Comparison of ENCODE assay signal across 26 mouse cellular contexts in genomic region chr3:158824643-158825042, GRCm38 (mm10).
DNase-seq lines count a peak whose midpoint lies in the region; ATAC-seq lines count a peak whose summit lies in the region.
"Had no signal": no experiment of that assay in that cellular context is flagged by ENCODE, and none has a peak within 500 bp of the region (broad histone marks: within the 10 kb centered on the region; RNA-seq: fewer than 3 reads in every experiment).

No protein-coding gene starts in this region.

- H3K4me3 ChIP-seq in forebrain, embryonic 11.5 days (ENCODE audit: low read depth, low read length): no peak overlapping the region
- no peak overlapping the region for H3K4me3 ChIP-seq in forebrain, embryonic 12.5 days (replicated peaks)
- H3K4me3 ChIP-seq in forebrain, embryonic 15.5 days: no peak overlapping the region
- H3K4me3 ChIP-seq in hindbrain, embryonic 13.5 days: no peak overlapping the region
- H3K4me3 ChIP-seq: embryonic facial prominence, embryonic 10.5 days; embryonic facial prominence, embryonic 13.5 days; erythroblast, embryonic 14.5 days; heart, adult 2 months; heart, embryonic 10.5 days; heart, embryonic 13.5 days; hindbrain, embryonic 15.5 days had no signal

- ATAC-seq in forebrain, embryonic 11.5 days (replicated peaks; ENCODE audit: low FRiP score): 0 out of 2 replicates have a peak, but pooled peaks have one; percentile 47
- ATAC-seq in forebrain, embryonic 12.5 days (ENCODE audit: low FRiP score): no peak
- peak; percentile 67; the same call in 1 of the 2 replicates for ATAC-seq in forebrain, embryonic 15.5 days (replicated peaks)
- ATAC-seq in hindbrain, embryonic 13.5 days (ENCODE audit: low FRiP score): no peak
- ATAC-seq: activated CD4-positive, CD25-positive, alpha-beta regulatory T cell, adult 4 months; intestine, postnatal 0 days had no signal

- H3K4me1 ChIP-seq in forebrain, embryonic 11.5 days (replicated peaks; ENCODE audit: control insufficient read depth, insufficient read depth, low read length): no peaks in the 10 kb centered on the region
- H3K4me1 ChIP-seq in forebrain, embryonic 12.5 days: no peaks in the 10 kb centered on the region
- peaks cover 3% of the 10 kb centered on the region for H3K4me1 ChIP-seq in forebrain, embryonic 15.5 days
- no peaks in the 10 kb centered on the region for H3K4me1 ChIP-seq in hindbrain, embryonic 13.5 days (replicated peaks)
- H3K4me1 ChIP-seq: embryonic facial prominence, embryonic 10.5 days; embryonic facial prominence, embryonic 13.5 days; heart, embryonic 10.5 days; heart, embryonic 13.5 days; hindbrain, embryonic 15.5 days had no signal

- no peak for DNase-seq in forebrain, embryonic 11.5 days (ENCODE audit: low spot score)
- peak; percentile 71 for DNase-seq in brain, adult 2 months (ENCODE audit: low read depth, low spot score)
- DNase-seq in testis, postnatal 14 days (ENCODE audit: low spot score): no peak
- DNase-seq: adrenal gland, adult 8-10 months; adrenal gland, postnatal 25 days; cerebellum, adult 11 months; cerebellum, adult 2 months; cerebellum, adult 9-11 months; cerebellum, postnatal 36 days; embryo, embryonic 11 days; gastrocnemius, postnatal 25 days; heart, adult 2 months; heart, postnatal 14 days; heart, postnatal 4 days; kidney, adult 2 months had no signal

- no peak overlapping the region for H3K27ac ChIP-seq in forebrain, embryonic 11.5 days (ENCODE audit: low read depth, low read length)
- no peak overlapping the region for H3K27ac ChIP-seq in forebrain, embryonic 12.5 days
- no peak overlapping the region for H3K27ac ChIP-seq in forebrain, embryonic 15.5 days (replicated peaks)
- H3K27ac ChIP-seq in hindbrain, embryonic 13.5 days: no peak overlapping the region
- H3K27ac ChIP-seq: embryonic facial prominence, embryonic 10.5 days; embryonic facial prominence, embryonic 13.5 days; heart, adult 2 months; heart, embryonic 10.5 days; heart, embryonic 13.5 days; hindbrain, embryonic 15.5 days had no signal

- no peaks in the 10 kb centered on the region for H3K27me3 ChIP-seq in forebrain, embryonic 11.5 days (ENCODE audit: control insufficient read depth, insufficient read depth, low read length)
- no peaks in the 10 kb centered on the region for H3K27me3 ChIP-seq in forebrain, embryonic 12.5 days
- no peaks in the 10 kb centered on the region for H3K27me3 ChIP-seq in forebrain, embryonic 15.5 days
- H3K27me3 ChIP-seq in hindbrain, embryonic 13.5 days: no peaks in the 10 kb centered on the region
- H3K27me3 ChIP-seq: embryonic facial prominence, embryonic 13.5 days; heart, embryonic 13.5 days; hindbrain, embryonic 15.5 days had no signal

- no peaks in the 10 kb centered on the region for H3K9me3 ChIP-seq in forebrain, embryonic 11.5 days (ENCODE audit: control insufficient read depth, low read length)
- no peaks in the 10 kb centered on the region for H3K9me3 ChIP-seq in forebrain, embryonic 12.5 days
- H3K9me3 ChIP-seq in forebrain, embryonic 15.5 days: no peaks in the 10 kb centered on the region
- no peaks in the 10 kb centered on the region for H3K9me3 ChIP-seq in hindbrain, embryonic 13.5 days
- H3K9me3 ChIP-seq: embryonic facial prominence, embryonic 10.5 days; embryonic facial prominence, embryonic 13.5 days; heart, embryonic 10.5 days; heart, embryonic 13.5 days; hindbrain, embryonic 15.5 days had no signal

- H3K4me2 ChIP-seq in forebrain, embryonic 11.5 days (ENCODE audit: low read depth, low read length, severe bottlenecking): no peak overlapping the region
- no peak overlapping the region for H3K4me2 ChIP-seq in forebrain, embryonic 12.5 days
- H3K4me2 ChIP-seq in forebrain, embryonic 15.5 days (replicated peaks): no peak overlapping the region
- H3K4me2 ChIP-seq in hindbrain, embryonic 13.5 days: no peak overlapping the region
- H3K4me2 ChIP-seq: embryonic facial prominence, embryonic 13.5 days; heart, embryonic 13.5 days; hindbrain, embryonic 15.5 days had no signal

- H3K36me3 ChIP-seq in forebrain, embryonic 11.5 days (ENCODE audit: control insufficient read depth, insufficient read depth, low read length): no peaks in the 10 kb centered on the region
- H3K36me3 ChIP-seq in forebrain, embryonic 12.5 days (replicated peaks): no peaks in the 10 kb centered on the region
- no peaks in the 10 kb centered on the region for H3K36me3 ChIP-seq in forebrain, embryonic 15.5 days
- no peaks in the 10 kb centered on the region for H3K36me3 ChIP-seq in hindbrain, embryonic 13.5 days
- H3K36me3 ChIP-seq: embryonic facial prominence, embryonic 10.5 days; embryonic facial prominence, embryonic 13.5 days; heart, embryonic 10.5 days; heart, embryonic 13.5 days; hindbrain, embryonic 15.5 days had no signal

- H3K9ac ChIP-seq in forebrain, embryonic 11.5 days (ENCODE audit: low read length): no peak overlapping the region
- H3K9ac ChIP-seq in forebrain, embryonic 12.5 days: no peak overlapping the region
- H3K9ac ChIP-seq in forebrain, embryonic 15.5 days (replicated peaks): no peak overlapping the region
- H3K9ac ChIP-seq in hindbrain, embryonic 13.5 days: no peak overlapping the region
- H3K9ac ChIP-seq: embryonic facial prominence, embryonic 13.5 days; heart, embryonic 13.5 days; hindbrain, embryonic 15.5 days had no signal

- 79% methylated on average over 3 of the region's 3 CpGs for WGBS in forebrain, embryonic 11.5 days
- WGBS in forebrain, embryonic 12.5 days: 63% methylated on average over 3 of the region's 3 CpGs
- WGBS in forebrain, embryonic 15.5 days: 53% methylated on average over 3 of the region's 3 CpGs
- 68% methylated on average over 3 of the region's 3 CpGs for WGBS in hindbrain, embryonic 13.5 days

Comparison
In these comparisons a context has a peak if more than half of its experiments do, and no peak if none do; other contexts are left out.
1. ATAC-seq: peak in forebrain, embryonic 11.5 days (single experiment) and forebrain, embryonic 15.5 days (single experiment); none in forebrain, embryonic 12.5 days (single experiment) and hindbrain, embryonic 13.5 days (single experiment).